23 mouse cellular contexts compared by ENCODE assay signal in the genomic region with DNA sequence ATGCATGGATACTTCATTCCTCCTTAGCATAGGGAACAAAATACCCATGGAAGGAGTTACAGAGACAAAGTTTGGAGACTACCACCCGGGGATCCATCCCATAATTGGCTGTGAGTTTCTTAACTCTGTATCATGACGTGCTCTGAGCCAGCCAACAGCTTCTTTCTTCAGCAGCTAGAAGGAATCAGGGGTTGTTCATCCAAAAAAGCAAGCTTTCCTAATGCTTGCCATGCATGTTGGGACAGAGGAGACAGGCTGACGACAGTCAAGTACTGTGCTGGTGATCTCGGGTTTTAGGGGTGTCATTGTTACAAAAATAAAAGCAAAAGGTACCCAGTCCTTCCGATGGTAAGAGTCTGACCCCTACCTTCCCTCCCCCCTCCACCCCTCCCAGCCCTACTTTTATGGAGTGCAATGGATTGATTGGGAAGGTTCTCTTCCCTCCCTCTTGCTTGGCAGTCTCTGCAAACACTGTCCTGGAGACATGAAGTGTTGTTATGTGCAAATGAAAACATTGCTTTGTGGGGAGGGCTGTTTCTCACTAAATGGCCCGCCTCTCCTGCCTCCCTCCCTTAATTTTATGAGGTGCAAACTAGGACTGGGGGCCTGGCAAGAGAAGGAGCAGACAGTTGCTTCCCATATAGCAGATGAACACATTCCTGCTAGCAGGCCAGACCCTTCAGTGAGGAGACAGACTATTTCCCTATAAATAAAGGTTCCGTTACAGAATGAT.
DNase-seq lines count a peak whose midpoint lies in the region; ATAC-seq and TF ChIP-seq lines count a peak whose summit lies in the region.
"Had no signal": no experiment of that assay in that cellular context is flagged by ENCODE, and none has a peak within 500 bp of the region (broad histone marks: within the 10 kb centered on the region; RNA-seq: fewer than 3 reads in every experiment).

No protein-coding gene starts in this region.

- 0 out of 2 replicates have a peak, but pooled peaks have one; percentile 14 for ATAC-seq in forebrain, embryonic 16.5 days
- no peak for ATAC-seq in forebrain, embryonic 11.5 days (replicated peaks; ENCODE audit: low FRiP score)
- peak; percentile 81 for ATAC-seq in lung, embryonic 14.5 days (ENCODE audit: insufficient read depth)
- ATAC-seq: CD4-positive, CD25-positive, alpha-beta regulatory T cell, adult 4 months had no signal

- H3K4me2 ChIP-seq in forebrain, embryonic 16.5 days (ENCODE audit: low read length): no peak overlapping the region
- no peak overlapping the region for H3K4me2 ChIP-seq in forebrain, embryonic 11.5 days (ENCODE audit: low read depth, low read length, severe bottlenecking)
- peak overlapping the region; percentile 35; the same call in 1 of the 2 replicates for H3K4me2 ChIP-seq in lung, embryonic 14.5 days
- H3K4me2 ChIP-seq: embryonic facial prominence, embryonic 15.5 days; hindbrain, embryonic 13.5 days had no signal

- peaks cover 15% of the 10 kb centered on the region for H3K4me1 ChIP-seq in forebrain, embryonic 16.5 days (replicated peaks; ENCODE audit: control insufficient read depth, insufficient read depth, low read length)
- no peaks in the 10 kb centered on the region; the same call in 1 of the 2 replicates for H3K4me1 ChIP-seq in forebrain, embryonic 11.5 days (replicated peaks; ENCODE audit: control insufficient read depth, insufficient read depth, low read length)
- H3K4me1 ChIP-seq in lung, embryonic 14.5 days (ENCODE audit: insufficient read depth): peaks cover 21% of the 10 kb centered on the region

- H3K4me3 ChIP-seq in forebrain, embryonic 16.5 days (replicated peaks; ENCODE audit: low read length): no peak overlapping the region
- no peak overlapping the region for H3K4me3 ChIP-seq in forebrain, embryonic 11.5 days (ENCODE audit: low read depth, low read length)
- H3K4me3 ChIP-seq in lung, embryonic 14.5 days (ENCODE audit: low read depth, low read length): no peak overlapping the region
- H3K4me3 ChIP-seq: embryonic facial prominence, embryonic 15.5 days; erythroblast, embryonic 14.5 days; forebrain, embryonic 10.5 days; heart, embryonic 10.5 days; hindbrain, embryonic 13.5 days had no signal

- no peaks in the 10 kb centered on the region for H3K36me3 ChIP-seq in forebrain, embryonic 16.5 days (ENCODE audit: control insufficient read depth, insufficient read depth)
- H3K36me3 ChIP-seq in forebrain, embryonic 11.5 days (ENCODE audit: control insufficient read depth, insufficient read depth, low read length): no peaks in the 10 kb centered on the region
- H3K36me3 ChIP-seq in lung, embryonic 14.5 days (ENCODE audit: insufficient read depth): no peaks in the 10 kb centered on the region
- H3K36me3 ChIP-seq: embryonic facial prominence, embryonic 15.5 days; forebrain, embryonic 10.5 days; G1E; heart, embryonic 10.5 days; hindbrain, embryonic 13.5 days had no signal

- no peak overlapping the region for H3K27ac ChIP-seq in forebrain, embryonic 16.5 days (ENCODE audit: low read length)
- H3K27ac ChIP-seq in forebrain, embryonic 11.5 days (ENCODE audit: low read depth, low read length): no peak overlapping the region
- peak overlapping the region; percentile 91 for H3K27ac ChIP-seq in lung, embryonic 14.5 days (ENCODE audit: low read depth)
- H3K27ac ChIP-seq: forebrain, embryonic 10.5 days; heart, embryonic 10.5 days; hindbrain, embryonic 13.5 days had no signal

- DNase-seq in forebrain, embryonic 11.5 days (ENCODE audit: low spot score): no peak
- DNase-seq in lung, embryonic 14.5 days: peak; percentile 88
- DNase-seq in lung, adult 18-20 months: no peak
- DNase-seq in brain, embryonic 14.5 days (ENCODE audit: low read depth): peak; percentile 24
- DNase-seq in lung, postnatal 36 days: peak; percentile 44
- DNase-seq in thymus, postnatal 0 days (ENCODE audit: low spot score): no peak
- DNase-seq: adrenal gland, adult 8-10 months; adrenal gland, postnatal 36 days; B cell, adult 2 months; cerebellum, adult 11 months; cerebellum, adult 8-10 months; embryo, embryonic 11 days; gastrocnemius, postnatal 36 days; heart, adult 18-20 months; heart, postnatal 14 days had no signal

- H3K27me3 ChIP-seq in forebrain, embryonic 16.5 days (replicated peaks; ENCODE audit: control insufficient read depth, insufficient read depth, low read length): no peaks in the 10 kb centered on the region
- no peaks in the 10 kb centered on the region for H3K27me3 ChIP-seq in forebrain, embryonic 11.5 days (ENCODE audit: control insufficient read depth, insufficient read depth, low read length)
- H3K27me3 ChIP-seq in lung, embryonic 14.5 days (ENCODE audit: insufficient read depth, low read length): no peaks in the 10 kb centered on the region; the same call in 1 of the 2 replicates
- H3K27me3 ChIP-seq: embryonic facial prominence, embryonic 15.5 days had no signal

- TF ChIP-seq CTCF in lung, embryonic 14.5 days (IDR thresholded peaks at IDR 0.05; ENCODE audit: low read depth): no peak
- TF ChIP-seq CTCF in brain, embryonic 14.5 days (IDR thresholded peaks at IDR 0.05; ENCODE audit: borderline replicate concordance, extremely low read depth, insufficient read depth, insufficient read length): no peak

- no peak overlapping the region for H3K9ac ChIP-seq in forebrain, embryonic 16.5 days (replicated peaks; ENCODE audit: low read depth, low read length)
- H3K9ac ChIP-seq in forebrain, embryonic 11.5 days (ENCODE audit: low read length): no peak overlapping the region
- no peak overlapping the region for H3K9ac ChIP-seq in lung, embryonic 14.5 days
- H3K9ac ChIP-seq: embryonic facial prominence, embryonic 15.5 days; hindbrain, embryonic 13.5 days had no signal

- 72% methylated on average over 7 of the region's 7 CpGs for WGBS in forebrain, embryonic 16.5 days
- WGBS in forebrain, embryonic 11.5 days: 82% methylated on average over 7 of the region's 7 CpGs
- 39% methylated on average over 7 of the region's 7 CpGs for WGBS in lung, embryonic 14.5 days

- no peaks in the 10 kb centered on the region for H3K9me3 ChIP-seq in forebrain, embryonic 16.5 days (ENCODE audit: control insufficient read depth, low read length)
- no peaks in the 10 kb centered on the region for H3K9me3 ChIP-seq in forebrain, embryonic 11.5 days (ENCODE audit: control insufficient read depth, low read length)
- H3K9me3 ChIP-seq in lung, embryonic 14.5 days (ENCODE audit: low read depth, low read length): no peaks in the 10 kb centered on the region
- H3K9me3 ChIP-seq: embryonic facial prominence, embryonic 15.5 days; forebrain, embryonic 10.5 days; G1E; heart, embryonic 10.5 days; hindbrain, embryonic 13.5 days had no signal

- no peak for TF ChIP-seq POLR2A in brain, embryonic 14.5 days (IDR thresholded peaks at IDR 0.05; ENCODE audit: borderline replicate concordance, extremely low read depth, insufficient read depth, insufficient read length, poor library complexity, severe bottlenecking)

Comparison
In these comparisons a context has a peak if more than half of its experiments do, and no peak if none do; other contexts are left out.
1. DNase-seq: peak in lung, embryonic 14.5 days (single experiment), brain, embryonic 14.5 days (single experiment) and lung, postnatal 36 days (single experiment); none in forebrain, embryonic 11.5 days (single experiment), lung, adult 18-20 months (0 of 2) and thymus, postnatal 0 days (single experiment).